Mouse (Mus musculus): ENCODE measurements at regions not wholly inside any gene's neighbourhood (a gene's known extent, or its start where the extent isn't known, plus 50 kb on each side); places are given as distances from the start of the nearest gene placed in this dataset.
A peak's percentile ranks its signal among the peaks of the same experiment; 100 is the strongest.
"Not testable (repeated sequence)": the region's sequence is repeated elsewhere in the genome, so short reads cannot be mapped to it uniquely, and the experiment has no call there.

DNA sequence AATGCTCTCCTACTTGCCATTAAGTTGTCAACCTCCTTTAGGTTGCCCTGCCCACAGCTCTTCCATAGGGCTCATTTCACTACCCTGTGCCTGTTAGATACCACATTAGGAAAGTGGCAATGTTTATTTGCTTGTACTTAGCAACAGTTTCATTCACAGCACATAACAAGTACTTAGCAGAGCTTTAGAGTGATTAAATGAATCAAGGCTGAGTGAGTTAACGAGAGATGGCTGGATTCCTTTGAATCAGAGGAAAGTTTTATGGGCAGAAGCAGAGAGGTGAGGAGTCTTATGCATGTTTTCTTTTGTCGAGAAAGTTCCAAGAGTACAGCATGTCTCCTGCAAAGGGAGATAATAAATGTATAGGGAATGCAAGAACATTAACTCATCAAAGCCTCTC lies 60.5 kb downstream of the Ptgs2 start:
- no peak for DNase-seq (ENCODE audit: low spot score)

DNA sequence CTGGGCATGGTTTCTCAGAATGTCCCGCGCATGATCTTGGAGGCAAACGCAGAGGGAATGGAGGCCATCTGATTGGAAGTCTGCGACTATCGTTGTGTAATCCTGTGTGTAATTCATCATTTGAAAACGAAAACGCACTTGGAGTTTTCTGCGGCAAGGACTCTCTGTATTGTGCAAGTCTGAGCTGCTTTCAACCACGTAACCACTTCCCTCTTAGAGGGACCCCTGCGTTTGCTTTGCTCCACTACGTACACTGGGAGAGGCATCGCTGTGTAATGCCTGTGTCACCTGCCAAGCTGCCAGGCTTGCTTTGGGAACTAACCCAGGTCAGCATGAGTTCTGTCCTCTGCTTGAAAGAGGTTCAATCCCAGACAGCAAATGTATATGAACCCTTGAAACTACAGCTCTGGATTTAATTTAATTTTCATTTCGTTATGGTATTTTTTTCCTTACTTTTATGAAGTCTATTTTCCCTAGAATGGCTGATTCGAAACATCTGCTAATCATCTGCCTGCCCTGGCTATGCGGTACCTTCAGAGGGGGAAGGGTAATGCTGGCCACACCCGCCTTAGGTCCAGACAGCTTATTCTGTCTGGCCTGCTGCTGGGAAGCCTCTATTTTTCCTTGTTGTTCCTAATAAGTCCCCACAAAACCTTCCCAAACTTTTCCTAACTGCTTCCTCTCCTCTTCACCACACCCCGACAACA lies 65.2 kb downstream of the Ptgs2 start:
- no peak for DNase-seq (ENCODE audit: low spot score)

DNA sequence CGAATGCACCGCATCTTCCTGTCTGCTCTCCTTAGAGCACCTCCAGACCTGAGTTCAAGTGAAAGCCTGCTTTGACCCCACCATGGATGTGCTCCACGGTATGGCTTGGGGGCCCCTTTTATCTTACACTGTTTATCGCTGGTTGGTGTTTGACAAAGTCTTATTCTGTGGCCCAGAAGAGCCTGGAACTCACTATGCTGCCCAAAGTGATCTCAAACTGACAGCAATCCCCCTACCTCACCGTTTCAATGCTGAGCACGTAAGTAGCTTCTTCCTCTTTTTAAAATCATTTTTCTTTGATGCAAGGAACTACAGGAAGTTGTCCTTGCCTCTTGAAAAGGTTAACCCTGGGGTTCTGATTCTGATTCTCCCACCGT lies 65.8 kb downstream of the Ptgs2 start:
- DNase-seq (ENCODE audit: low spot score) = no peak

DNA sequence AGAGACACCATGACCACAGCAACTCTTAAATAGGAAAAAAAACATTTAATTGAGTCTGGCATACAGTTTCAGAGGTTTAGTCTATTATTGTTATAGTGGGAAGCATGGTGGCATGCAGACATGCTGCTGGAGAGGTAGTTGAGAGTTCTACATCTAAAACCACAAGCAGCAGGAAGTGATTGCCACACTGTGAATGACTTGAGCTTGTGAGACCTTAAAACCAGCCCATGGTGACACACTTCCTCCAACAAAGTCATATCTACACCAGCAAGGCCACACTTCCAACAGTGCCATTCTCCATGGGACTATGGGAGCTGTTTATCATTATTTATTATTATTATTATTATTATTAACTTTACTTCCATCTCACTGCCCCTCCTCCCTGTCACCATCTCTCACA lies 67.3 kb downstream of the Ptgs2 start:
- no peak for DNase-seq (ENCODE audit: low spot score)

DNA sequence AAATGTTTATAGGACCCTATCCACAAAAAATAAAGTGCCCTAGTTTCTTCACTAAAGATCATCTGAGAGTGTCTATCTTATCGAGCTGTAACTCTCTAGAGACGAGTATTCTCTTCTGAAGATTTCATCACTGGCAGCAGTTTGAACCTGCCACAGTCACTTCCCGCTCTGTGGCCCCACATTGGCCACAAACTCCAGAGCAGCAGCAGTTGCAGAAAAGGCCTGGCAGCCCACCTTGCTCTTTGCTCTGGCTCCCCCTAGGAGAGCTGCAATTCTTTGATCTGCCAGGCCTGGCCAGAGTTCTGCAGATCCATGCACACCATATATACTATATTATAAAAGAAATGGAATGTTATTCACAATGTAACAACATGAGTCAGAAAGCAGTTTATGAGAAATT lies 74.4 kb downstream of the Ptgs2 start:
- no peak for DNase-seq (ENCODE audit: low spot score)

DNA sequence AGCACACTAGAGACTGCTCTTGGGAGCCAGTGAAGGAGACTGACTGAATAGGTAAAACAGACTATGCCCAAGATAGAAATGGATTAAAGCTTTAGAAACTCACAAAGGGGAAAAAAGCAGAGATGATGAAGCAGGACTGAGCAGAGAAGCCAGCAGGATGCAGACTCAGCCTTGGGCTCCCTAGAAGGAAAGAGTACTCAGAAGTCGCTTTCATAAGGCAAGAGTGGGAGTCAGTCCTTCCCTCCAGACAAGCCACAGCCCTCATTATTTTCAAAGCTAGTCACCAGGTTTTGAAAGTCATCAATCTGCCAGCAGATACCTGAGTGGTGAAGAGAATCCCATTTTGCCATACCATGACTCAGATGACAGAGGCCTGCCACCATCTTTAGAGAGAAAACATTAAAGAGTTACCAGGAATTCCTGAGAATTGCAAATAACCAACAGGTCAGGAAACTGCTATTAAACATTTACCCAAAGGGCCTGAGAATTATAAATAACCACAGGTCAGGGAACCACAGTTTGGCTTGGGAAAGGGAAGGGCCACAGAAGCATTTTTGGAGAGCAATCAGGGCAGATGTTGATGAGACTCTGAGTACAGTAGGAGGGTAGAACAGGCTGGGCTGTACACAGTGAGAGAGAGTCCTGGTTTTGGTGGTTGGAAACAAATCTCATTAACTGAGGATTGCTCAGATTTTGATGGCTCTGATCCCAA lies 77.4 kb downstream of the Ptgs2 start:
- no peak for DNase-seq (ENCODE audit: low spot score)

DNA sequence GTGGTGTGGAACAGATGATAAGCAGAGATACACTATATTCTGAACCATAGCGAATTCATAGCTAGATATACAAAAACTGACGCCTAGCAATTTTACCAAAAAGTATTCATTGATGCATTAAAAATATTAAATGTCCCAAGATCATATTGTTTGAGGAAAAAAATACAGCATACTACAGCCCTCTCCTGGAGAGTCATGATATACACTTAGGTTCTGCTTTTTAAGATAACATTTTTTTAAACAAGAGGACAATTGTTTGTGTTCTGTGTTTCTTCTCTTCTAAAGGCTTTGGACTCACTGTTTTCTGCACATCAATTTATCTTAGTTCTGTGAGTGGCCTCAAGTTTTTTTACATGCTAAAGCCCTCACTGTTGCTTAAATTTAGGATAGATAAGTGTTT lies 102.2 kb downstream of the Ptgs2 start:
- DNase-seq (ENCODE audit: low spot score) = no peak

DNA sequence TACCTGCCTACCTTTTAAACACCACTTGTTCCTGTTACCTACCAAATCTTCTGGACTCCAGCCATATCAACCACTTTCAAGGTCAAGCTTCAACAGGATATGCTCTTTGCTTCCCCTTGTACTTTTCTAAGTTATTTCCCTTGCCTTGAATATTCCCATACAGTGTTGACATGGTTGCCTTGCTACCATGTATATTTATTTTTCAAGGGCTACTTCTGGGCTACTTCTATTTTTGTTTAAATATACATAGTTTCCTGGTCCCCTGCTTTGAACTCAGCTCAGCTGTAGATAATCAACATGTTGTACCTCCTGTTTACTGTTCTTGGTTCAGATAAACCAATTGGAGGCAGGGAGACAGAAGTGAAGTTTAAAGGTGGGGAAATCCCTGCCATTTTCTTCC lies 106.8 kb upstream of the Pdc start:
- DNase-seq (ENCODE audit: low spot score) = no peak

DNA sequence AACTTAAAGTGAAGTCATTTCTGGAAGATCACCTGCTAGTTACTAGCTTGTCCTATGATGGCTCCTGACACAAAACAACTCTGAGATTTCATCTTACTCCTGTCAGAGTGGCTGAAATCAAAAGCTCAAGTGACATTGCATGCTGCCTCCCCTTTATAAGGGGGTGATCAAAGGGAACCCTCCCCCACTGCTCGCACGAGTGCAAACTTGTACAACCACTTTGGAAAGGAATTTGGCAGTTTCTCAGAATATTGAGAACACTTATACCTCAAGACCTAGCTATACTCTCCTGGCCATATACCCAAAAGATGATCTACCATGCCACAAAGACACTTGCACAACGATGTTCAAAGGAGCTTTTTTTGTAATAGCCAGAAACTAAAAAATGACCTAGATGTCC lies 102.5 kb upstream of the Pdc start:
- no peak for DNase-seq (ENCODE audit: low spot score)

DNA sequence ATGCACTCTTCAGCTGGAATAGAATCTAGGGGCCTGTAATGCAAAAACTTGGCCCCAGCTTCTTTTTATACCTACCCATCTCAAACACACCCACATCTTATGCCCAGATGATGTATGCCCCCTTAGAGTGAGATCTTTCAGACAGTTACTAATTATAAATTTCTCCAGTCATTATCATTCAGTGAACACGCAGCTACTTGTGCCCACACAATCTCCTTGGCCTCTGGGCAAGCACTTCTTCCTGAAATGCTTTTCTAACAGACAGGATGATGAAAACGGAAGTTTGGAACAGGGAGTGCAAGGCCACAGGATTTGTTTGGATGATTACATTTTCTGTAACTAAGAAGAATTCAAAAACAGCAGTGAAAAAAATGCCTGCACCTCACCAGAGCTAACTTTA lies 100.4 kb upstream of the Pdc start:
- DNase-seq (ENCODE audit: low spot score) = no peak

DNA sequence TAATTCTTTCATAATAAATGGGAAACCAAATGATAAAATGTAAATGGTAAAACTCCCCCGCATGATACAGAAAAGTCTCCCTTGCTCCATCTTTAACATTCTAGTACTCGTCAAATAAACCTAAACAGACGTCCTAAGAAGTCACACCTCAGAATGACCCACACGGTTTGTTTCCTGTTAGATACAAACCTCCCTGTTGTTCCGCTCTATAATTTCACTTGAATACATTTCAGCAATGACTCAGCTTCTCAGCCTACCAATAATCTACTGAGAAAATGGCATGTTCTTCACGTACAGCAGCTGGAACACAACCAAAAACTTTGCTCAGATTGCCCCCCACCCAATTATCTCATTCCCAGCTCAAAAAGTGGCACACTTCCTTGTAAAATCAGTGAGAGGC lies 93.7 kb upstream of the Pdc start:
- DNase-seq (ENCODE audit: low spot score) = no peak

DNA sequence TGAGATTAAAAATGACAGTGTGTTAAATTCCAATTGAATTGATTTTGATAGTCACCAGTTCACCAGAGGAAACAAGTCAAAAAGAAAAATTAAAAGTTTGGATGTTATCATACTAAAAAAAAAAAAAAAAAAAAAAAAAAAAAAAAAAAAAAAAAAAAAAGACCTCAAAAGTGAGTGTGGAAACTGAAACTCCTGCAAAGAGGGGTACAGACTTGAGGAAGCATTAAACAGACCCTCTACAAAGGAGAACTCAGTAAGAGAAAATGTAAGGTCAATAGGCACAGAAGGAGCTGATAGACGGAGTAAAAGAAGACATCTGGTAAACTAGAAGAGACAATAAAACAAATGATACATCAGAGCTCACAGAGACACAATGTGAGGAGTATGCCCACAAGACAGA lies 79.7 kb upstream of the Pdc start:
- not testable (repeated sequence) for DNase-seq (ENCODE audit: low spot score)

DNA sequence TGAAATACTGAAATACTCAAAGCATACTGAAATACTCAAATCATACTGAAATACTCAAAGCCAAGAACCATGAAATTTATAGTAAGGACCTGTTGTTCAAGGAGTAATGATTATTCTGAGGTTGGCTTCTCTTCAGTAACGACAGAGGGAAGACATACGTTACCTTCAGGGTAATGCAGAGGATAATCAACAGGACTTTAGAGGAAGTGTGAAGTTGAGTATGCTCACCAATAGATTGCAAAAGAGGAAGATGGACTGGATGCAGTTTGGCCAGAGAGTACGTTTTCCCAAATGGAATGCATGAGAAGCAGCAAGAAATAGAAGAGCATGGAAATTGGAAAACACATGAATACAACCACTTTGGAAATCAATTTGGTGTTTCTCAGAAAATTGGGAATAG lies 79.1 kb upstream of the Pdc start:
- no peak for DNase-seq (ENCODE audit: low spot score)

DNA sequence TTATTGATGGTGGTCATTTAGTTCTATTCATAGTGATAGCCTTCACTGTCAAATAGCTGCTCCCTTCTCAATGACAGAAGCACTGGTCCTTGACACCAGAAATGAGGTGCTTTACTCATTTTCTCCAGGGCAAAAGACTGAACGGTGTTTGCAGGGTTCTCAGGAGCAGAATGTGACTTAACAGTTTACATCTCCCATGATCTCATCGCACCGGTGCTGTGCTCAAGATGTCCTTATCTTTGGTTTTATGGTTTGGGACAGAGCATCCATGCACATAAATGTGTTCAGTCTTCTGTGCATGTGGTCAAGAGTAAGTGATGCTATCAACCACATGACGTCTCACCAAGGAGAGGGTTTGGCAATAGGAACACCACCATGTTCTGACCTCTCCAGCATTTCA lies 78.1 kb upstream of the Pdc start:
- DNase-seq (ENCODE audit: low spot score) = no peak

DNA sequence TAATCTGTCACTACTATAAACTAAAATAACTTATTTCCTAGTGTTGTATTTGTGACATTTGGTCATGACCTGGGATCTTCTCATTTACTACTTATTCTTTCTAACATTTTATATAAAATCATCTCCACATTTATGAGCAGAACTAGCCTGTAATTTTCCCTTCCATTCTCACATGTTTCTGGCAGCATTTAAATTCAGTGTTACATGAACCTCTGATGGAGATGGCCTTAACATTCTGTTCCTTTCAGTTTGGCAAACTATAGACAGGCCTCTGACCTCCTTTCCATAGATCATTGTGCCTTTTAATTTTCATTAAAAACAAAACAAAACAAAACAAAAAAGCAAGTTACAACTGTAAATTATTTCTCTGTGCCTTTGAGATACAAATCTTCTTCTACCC lies 77.1 kb upstream of the Pdc start:
- DNase-seq (ENCODE audit: low spot score) = no peak

DNA sequence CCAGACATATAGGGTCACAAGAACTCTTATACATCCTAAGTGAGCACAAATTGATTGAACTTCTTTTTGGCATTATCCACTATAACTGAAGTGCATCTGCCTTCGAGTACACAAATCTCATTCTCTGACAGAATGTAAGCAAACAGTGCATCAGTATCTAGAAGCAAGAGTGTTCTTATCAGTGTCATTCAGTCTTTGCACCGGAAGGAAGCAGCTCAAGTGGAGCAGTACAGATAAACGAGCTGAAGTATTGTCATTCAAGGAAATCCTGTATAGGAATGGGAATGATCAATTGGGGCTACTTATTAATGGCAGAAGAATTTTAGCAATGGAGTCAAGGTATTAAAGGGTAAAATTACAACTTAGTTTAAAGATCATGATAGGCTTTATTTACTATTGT lies 74.3 kb upstream of the Pdc start:
- DNase-seq (ENCODE audit: low spot score) = no peak

DNA sequence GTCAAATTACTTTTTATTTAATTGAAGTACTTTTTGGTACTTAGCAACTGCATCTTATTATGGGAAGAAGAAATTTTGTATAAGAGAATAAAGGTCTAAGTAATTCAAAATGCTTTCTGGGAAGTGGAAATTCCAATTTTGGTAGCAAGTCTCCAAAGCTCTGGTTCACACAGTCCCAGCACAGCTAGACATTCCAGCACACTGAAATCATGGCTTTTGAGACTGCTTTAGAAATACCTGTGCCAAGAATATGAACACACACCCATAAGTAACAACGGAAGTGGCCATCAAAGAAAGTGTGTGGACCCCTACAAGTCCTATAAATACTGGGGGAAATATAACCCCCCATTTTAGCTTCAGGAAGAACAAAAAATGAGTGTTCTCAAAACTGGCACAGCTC lies 67.8 kb upstream of the Pdc start:
- no peak for DNase-seq (ENCODE audit: low spot score)

DNA sequence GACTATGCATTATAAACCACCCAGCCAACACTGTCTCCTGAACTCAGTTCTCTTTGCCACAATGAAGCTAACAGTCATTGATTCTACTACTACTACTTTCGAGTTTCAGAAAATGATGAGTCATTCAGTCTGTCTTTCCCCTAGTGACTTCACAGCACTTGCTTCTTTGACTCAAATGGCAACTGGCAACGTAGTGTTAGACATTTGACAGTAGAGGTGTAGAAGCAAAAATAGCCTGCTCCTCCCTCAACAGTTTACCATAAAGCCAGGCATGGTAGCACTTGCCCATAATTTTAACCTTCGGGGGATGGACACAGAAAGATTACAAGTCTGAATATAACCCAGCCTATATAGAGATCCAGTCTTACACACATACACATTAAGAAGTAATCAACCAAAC lies 67.3 kb upstream of the Pdc start:
- DNase-seq (ENCODE audit: low spot score) = no peak

DNA sequence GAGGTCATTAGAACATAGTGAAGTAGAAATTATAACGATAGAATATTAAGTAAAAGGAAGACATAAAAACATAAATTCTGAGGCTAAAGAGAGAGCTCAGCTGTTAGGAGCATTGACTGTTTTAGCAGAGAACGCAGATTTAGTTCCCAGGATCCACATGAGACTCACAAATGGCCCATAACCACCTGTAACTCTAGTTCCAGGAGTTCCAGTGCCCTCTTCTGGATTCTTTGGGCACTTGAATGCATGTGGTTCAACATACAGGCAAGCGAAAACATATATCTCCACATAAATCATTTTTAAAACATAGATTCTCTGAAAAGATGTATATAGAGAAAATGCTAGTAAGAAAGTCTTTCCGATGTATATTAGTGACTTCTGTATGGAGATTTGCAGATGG lies 61.6 kb upstream of the Pdc start:
- DNase-seq (ENCODE audit: low spot score) = no peak

DNA sequence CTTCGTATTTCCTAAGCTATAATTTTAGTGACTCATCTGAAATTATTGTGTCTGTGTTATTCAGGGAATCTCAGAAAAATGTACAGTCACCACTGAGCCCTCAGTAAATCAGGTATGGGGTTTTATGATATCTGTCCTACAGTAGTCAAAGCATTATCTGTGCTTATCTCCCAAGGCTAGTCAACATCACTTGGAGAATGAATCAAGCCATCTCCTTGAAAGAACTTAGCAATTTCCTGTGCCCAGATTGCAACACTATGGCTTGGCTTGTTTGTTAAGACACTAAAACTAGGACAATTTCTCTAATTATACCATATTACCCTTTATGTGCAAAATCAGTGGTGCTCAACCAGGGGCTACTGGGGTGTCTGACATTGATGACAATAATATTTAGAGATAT lies 58.9 kb upstream of the Pdc start:
- no peak for DNase-seq (ENCODE audit: low spot score)

DNA sequence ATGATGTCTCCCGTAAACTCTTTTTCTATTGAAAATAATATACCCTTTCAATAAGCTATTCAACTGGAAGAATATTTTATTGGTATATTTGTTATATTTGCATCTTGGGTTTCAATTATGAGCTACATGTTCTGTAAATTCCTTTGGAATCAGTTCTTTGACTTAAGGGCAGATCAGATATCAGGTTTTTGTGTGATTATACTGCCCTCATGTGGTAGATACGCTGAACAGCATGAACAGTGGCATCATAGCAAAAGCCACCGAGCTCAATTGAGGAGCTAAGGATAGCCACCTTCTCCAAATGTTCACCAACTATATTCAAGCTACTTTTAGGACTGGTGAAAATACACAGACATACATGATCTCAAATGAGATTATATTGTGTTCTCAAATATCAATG lies 52.7 kb upstream of the Pdc start:
- DNase-seq (ENCODE audit: low spot score) = peak; percentile 35

DNA sequence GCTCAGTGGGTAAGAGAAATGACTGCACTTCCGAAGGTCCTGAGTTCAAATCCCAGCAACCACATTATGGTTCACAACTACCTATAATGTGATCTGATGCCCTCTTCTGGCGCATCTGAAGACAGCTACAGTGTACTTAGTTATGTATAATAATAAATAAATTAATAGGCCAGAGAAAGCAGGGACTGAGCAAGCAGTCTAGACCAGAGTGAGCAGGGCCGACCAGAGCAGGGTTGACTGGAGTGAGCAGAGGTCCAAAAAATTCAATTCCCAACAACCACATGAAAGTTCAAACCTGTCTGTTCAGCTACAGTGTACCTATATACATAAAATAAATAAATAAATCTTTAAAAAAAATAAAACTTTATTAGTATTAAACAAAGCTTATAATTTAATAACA lies 52.2 kb upstream of the Pdc start:
- no peak for DNase-seq (ENCODE audit: low spot score)
